Mouse (Mus musculus): Measurements from ENCODE around the gene Cntln. TPM values are rescaled to one million over a fixed set of nuclear protein-coding genes. Genes with fewer than 3 reads are reported as not detected.

Cntln gene
- 1 to 10 TPM; 7.1 to 7.5 TPM for total RNA-seq (2021)

DNA sequence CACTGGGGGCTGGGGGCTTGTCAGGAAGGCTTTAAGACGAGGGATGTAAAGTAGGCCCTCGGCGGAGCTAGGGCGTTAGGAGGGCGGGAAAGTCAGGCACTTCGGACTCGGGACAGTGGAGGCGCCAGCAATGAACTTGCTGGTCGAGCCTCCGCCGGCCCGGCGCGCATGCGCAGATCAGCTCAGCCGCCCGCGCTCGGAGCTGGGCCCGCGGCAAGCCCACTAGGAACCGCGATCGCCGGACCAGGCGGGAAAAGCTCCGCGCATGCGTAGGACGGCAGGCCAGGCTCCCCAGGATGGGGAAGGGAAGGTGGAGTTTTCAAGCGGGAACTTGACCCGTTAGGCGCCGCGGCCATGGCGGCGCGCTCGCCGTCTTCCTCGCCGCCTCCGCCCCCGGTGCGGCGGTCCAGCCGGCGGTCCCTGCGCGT, at the start of gene Cntln:
TSS of gene Cntln (plus strand) at position 199 of the 428 bp plus-strand sequence.
- peak; percentile 92 to 94 for DNase-seq (ENCODE audit: low spot score in 2 of 2)
- intact Hi-C loops (cut with DNase I): loop anchor here (5.0 kb wide), 1 partner anchor 88 kb away; no protein-coding TSS in a partner anchor

DNA sequence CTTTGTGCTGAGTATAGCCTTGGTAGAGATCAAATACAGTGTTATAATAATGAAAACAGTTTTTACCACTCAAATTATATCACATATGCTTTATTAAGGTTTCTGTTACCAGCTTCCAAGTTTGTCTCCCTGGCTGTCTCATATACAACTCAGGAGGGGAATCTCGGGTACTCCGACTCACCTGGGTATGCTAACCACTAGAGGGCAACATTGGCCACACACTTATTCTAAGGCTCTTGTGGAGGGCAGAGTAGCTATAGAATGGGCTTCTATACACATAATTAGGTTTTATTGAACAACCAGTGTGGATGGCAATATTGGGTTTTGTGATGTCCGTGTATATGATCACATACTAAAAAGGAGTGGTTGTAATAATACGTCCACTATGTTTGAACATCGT, 47.1 kb upstream of the Cntln start:
- DNase-seq (ENCODE audit: low spot score in 2 of 2): peak; percentile 10 to 44
- intact Hi-C loops (cut with DNase I): loop anchor here (5.0 kb wide), 1 partner anchor 260 kb away; no protein-coding TSS in a partner anchor

DNA sequence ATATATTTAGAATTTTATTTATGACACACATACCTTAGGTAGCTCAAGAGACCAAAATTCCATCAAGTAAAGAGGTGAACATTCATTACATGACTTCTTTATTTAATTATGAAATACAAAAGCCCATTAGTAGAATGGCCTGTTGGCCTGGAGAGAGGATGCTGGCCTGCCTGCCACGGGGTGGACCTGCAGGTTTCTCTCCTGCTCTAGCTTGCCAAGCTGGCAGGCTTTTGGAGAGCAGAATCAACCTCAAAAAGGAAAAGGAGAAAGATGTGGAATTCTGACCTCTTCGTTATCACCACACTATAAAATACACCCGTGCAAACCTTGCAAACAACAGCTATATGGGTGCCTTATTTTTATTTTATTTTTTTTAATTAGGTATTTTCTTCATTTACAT, 45.6 kb upstream of the Cntln start:
- no peak for DNase-seq (ENCODE audit: low spot score in 2 of 2)
- intact Hi-C loops (cut with DNase I): loop anchor here (5.0 kb wide), 1 partner anchor 259 kb away; no protein-coding TSS in a partner anchor

DNA sequence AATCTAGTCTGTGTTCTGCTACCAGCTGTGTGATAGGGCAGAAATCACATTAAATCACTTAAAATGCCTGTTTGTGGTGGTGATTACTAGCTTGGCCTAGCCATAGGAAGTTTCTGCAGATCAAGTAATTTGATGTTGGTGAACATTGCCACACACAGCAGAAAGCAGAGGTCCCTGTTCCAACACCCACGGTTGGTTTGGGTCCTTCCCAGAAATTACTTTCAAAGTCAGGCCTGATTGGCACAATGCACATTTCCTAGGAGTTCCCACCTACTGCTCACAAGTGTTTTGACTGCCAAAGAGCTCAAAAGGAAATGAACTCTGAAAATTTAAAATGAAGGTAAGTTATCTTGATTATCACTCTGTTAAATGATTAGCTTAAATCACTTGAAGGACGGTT, 44.6 kb upstream of the Cntln start:
- DNase-seq (ENCODE audit: low spot score in 2 of 2): no peak
- intact Hi-C loops (cut with DNase I): loop anchor here (5.0 kb wide), 1 partner anchor 258 kb away; no protein-coding TSS in a partner anchor

DNA sequence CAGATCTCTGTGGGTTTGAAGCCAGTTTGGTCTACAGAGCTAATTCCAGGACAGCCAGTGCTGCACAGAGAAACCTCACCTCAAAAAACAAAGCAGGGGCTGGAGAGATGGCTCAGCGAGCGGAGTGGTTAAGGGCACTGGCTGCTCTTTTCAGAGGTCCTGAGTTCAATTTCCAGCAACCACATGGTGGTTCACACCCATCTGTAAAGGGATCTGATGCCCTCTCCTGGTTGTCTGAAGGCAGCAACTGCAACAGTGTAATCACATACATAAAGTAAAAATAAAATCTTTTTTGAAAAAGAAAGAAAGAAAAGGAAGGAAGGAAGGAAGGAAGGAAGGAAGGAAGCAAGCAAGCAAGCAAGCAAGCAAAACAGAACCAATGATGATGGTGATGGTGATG, 26.5 kb upstream of the Cntln start:
- no peak for DNase-seq (ENCODE audit: low spot score in 2 of 2)
- intact Hi-C loops (cut with DNase I): loop anchor here (10.0 kb wide), 1 partner anchor 1063 kb away; no protein-coding TSS in a partner anchor

- intact Hi-C loops (cut with DNase I): loop anchor here (1.0 kb wide), 1 partner anchor 220 kb away; no protein-coding TSS in a partner anchor
- peak; percentile 49 to 65 for DNase-seq (ENCODE audit: low spot score in 2 of 2)
Measured at GRCm38 (mm10) chr4:84876347-84876746, 7.8 kb upstream of the Cntln start.

DNA sequence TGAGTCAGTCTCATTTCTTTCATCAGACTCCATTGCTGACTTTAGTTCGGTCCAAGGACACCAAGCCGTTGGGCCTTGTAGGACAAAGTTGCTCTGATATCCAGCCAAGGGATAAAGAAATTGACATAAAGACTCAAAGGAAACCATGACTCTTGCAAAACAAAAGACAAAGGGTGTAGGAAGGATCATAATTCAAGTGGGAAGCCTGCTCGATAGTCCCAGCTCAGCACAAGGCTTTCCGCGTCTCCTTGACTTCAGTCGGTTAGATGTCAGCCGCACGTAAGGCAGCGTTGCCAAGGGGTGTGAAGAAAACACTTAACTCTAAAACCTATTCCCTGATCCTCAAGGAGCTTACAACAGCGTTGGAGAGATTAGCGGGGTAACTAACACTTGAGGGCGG, 463 bp upstream of the Cntln start:
- DNase-seq (ENCODE audit: low spot score in 2 of 2): no peak
- intact Hi-C loops (cut with DNase I): loop anchor here (5.0 kb wide), 1 partner anchor 89 kb away; no protein-coding TSS in a partner anchor

DNA sequence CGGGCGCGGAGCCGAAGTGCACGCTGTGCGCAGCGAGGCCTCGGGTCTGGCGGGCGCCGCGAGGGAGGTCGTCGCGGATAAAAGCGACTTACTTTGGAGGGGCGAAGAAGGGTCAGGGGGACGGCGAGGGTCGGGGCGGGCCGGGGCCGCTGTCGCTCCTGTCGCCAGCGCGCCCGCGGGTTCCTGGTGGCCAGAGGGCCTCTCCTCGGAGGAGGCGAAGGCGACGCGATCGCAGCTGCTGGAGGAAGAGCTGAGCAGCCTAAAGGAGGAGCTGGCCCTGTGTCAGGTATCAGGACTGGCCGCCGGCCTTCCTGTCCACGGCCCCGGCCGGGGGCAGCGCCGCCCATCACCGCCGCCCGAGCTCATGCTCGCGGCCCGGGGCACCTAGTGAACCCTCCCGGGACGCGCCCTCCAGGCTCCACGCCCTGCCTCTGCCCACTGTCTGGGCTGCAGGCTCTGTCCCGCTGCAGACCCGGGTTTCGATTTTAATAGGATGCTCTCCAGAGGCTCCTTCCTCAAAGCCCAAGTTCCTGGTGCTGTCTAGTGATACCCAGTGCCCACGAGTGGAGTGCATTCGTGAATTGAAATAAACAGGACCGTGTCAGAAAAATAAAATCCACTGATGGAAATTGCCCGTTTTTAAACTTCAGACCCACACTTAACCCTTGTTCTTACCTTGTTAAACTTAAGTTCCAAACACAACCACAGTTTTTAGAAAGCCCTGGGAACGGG, 596 bp downstream of the Cntln start:
- intact Hi-C loops (cut with DNase I): loop anchor here (5.0 kb wide), 1 partner anchor 88 kb away; no protein-coding TSS in a partner anchor
- peak; percentile 29 to 39 for DNase-seq (ENCODE audit: low spot score in 2 of 2)

GRCm38 (mm10) chr4:84885271-84885540, 1.1 kb downstream of the Cntln start:
- intact Hi-C loops (cut with DNase I): no loop called here
- DNase-seq (ENCODE audit: low spot score in 2 of 2): no peak

- intact Hi-C loops (cut with DNase I): no loop called here
- DNase-seq (ENCODE audit: low spot score in 2 of 2): no peak
Measured at GRCm38 (mm10) chr4:84918393-84918792, 34.3 kb downstream of the Cntln start.

DNA sequence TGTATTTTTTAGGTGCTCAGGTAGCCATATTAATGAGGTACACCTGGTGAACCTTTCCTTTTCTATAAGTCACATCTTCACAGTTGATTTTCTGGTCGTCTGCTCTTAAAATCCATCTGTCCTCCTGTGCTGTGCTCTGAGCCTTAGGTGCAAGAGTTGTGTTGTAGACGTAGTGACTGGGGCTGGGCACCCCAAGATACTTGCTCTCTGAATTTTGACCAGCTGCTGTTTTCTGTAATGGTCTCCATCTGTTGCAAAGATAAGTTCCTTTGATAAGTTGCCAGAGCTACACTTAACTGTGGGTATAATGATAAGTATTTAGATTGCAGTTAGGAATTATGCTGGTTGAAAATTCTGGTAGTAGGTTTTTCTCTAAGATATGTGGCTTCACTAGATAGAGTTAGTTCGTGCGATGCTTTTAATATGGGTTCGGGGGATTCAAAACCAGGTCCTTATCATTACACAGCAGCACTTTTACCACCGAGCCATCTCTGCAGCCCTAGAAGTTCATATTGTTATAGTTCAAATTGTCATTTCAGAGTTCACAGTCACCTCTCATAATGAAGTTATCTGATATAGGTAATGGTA, 50.3 kb downstream of the Cntln start:
- intact Hi-C loops (cut with DNase I): no loop called here
- DNase-seq (ENCODE audit: low spot score in 2 of 2): no peak

DNA sequence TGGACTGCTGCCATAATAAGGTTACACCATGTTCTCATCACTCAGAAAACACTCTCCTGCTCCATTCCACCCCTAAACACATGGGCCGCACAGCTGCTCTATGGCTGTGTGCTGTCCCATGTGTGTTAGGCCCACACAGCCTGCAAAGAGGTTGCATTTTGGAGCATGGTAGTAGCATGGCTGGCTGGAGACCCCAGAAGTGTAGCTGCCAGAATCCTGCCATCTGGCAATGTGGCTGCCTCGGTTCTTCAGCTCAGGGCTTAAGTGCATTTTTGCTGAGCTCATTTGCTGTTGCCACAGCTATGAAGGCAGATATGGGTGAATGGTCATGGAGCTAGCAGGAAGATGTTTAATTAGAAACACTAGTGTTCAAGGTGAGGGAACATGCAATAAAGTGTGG, 58.0 kb downstream of the Cntln start:
- DNase-seq (ENCODE audit: low spot score in 2 of 2): no peak
- intact Hi-C loops (cut with DNase I): no loop called here

DNA sequence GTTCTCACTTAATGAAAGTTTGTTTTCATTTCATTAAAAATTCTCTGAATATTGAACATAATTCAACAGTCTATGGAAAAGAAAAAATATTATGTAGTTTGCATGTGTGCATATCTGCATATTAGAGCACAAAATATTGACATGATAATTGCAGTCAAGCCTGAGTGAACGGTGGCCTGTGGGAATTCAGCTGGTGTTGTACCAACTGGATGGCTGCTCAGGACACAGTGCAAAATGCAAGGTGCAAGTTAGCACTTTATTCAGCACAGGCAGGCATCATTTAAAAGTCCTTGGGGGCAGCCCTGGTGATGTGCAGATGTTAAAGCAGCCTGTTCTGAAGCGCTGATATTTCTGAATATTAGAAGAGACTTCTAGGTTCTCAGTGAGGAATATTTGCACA, 58.5 kb downstream of the Cntln start:
- intact Hi-C loops (cut with DNase I): no loop called here
- DNase-seq (ENCODE audit: low spot score in 2 of 2): no peak

DNA sequence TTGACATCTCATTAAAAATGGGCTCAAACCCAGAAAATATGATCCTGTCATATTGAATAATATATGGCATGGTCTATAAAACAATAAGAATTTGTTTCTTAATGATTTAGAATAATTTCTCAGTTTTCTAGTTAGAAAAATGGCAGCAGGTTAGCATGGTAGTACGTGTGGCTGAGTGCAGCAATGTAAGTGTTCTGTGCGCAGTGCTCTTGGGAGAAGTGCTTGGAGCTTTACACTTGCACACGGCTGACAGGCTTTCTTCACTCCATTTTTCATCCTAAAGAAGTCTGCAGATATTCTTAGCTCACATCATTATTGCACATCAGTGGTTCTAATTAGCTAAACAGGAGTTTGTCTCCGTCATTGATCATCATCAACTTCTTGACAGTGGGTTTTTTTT, 60.0 kb downstream of the Cntln start:
- no peak for DNase-seq (ENCODE audit: low spot score in 2 of 2)
- intact Hi-C loops (cut with DNase I): no loop called here

GRCm38 (mm10) chr4:84946450-84946849, 62.3 kb downstream of the Cntln start:
- intact Hi-C loops (cut with DNase I): no loop called here
- no peak for DNase-seq (ENCODE audit: low spot score in 2 of 2)

- intact Hi-C loops (cut with DNase I): no loop called here
- DNase-seq (ENCODE audit: low spot score in 2 of 2): no peak
Measured at GRCm38 (mm10) chr4:84976875-84977646, 93.0 kb downstream of the Cntln start.

DNA sequence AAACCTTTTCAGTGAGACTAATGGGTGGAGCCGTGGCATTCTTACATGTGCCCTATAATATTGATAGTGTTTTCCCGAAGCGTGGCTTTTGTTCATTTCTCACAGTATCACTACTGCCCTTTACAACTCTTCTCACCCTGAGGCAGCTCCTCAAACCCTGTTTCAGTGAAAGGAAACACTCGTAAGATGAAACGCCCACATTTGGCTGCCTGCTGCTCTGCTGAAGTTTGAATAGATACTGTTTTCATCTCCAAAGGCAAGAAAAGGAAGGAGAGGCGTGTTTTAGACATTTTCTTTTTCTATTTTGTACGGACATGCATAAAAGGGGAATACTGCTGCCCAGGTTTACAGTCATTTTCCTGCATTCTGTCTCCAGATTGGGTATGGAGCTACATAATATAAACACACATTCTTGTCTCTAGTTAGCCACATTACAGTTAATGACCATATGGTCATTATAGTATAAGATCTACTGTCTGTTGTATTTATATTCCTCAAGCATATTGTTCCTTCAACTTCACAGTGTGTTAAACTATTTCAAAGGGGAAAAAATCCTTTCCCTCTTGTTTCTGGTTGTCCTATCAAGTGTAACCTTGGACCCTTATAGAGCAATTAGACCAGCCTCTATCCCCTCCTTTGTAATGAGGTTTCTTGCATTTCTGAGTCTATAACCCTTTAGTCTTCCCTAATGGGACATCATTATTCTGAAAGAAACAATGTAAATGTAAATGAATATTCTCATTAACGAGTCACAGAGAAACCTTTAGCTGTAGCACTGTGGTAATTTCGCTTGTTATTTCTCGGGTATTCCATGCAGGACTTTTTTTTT, 111.6 kb downstream of the Cntln start:
- DNase-seq (ENCODE audit: low spot score in 2 of 2): peak; percentile 13 to 72
- intact Hi-C loops (cut with DNase I): no loop called here

GRCm38 (mm10) chr4:85005581-85005980, 121.5 kb downstream of the Cntln start:
- intact Hi-C loops (cut with DNase I): no loop called here
- no peak for DNase-seq (ENCODE audit: low spot score in 2 of 2)

- no peak for DNase-seq (ENCODE audit: low spot score in 2 of 2)
- intact Hi-C loops (cut with DNase I): no loop called here
Measured at GRCm38 (mm10) chr4:85006789-85007188, 122.7 kb downstream of the Cntln start.

GRCm38 (mm10) chr4:85010846-85011245, 126.7 kb downstream of the Cntln start:
- no peak for DNase-seq (ENCODE audit: low spot score in 2 of 2)
- intact Hi-C loops (cut with DNase I): no loop called here

Measured in left cerebral cortex, postnatal 25 days (tissue).